Mouse (Mus musculus) gonadal fat pad, adult 2 months (tissue): Measurements from ENCODE around the gene Paf1. TPM values are rescaled to one million over a fixed set of nuclear protein-coding genes. Genes with fewer than 3 reads are reported as not detected.
"Not testable (repeated sequence)": the region's sequence is repeated elsewhere in the genome, so short reads cannot be mapped to it uniquely, and the experiment has no call there.

Experiments
- DNase-seq: peaks from one replicate; pipeline ENCODE4 v3.0.0-alpha.2; 2012; ENCODE audit warnings: low read depth
- polyA plus RNA-seq: library from polyadenylated mRNA; depleted of rRNA; stranded (reverse); fragments of >200 nt; gene quantifications from 2 replicates; pipeline ENCODE4 v1.2.3, GENCODE M21; 2012

Gene Paf1
- polyA plus RNA-seq, 1 experiment = 78.0 TPM

DNA sequence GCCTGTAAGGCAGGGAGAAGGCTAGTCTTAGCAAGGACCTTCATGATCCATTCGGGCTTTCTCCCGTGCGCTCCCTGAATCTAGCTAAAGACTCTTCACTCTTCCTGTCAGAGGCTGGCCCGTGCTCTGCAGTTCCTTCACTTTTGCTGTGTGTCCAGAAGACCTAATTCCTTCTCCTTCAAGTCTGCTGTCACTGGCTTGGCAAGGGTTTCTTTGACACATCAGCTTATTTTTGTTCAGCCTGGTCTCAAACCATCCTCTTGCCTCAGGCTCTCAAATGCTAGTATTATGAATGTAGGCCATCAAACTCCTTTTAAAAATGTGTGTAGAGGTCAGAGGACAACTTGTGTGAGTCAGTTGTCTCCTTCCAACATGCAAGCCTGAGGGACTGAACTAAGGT, 9.1 kb upstream of the Paf1 start:
- DNase-seq = no peak

- DNase-seq = no peak
Measured at GRCm38 (mm10) chr7:28384162-28384561, 8.6 kb upstream of the Paf1 start.

- no peak for DNase-seq
Measured at GRCm38 (mm10) chr7:28385196-28385595, 7.6 kb upstream of the Paf1 start.

GRCm38 (mm10) chr7:28386007-28386406, 6.7 kb upstream of the Paf1 start:
- no peak for DNase-seq

DNA sequence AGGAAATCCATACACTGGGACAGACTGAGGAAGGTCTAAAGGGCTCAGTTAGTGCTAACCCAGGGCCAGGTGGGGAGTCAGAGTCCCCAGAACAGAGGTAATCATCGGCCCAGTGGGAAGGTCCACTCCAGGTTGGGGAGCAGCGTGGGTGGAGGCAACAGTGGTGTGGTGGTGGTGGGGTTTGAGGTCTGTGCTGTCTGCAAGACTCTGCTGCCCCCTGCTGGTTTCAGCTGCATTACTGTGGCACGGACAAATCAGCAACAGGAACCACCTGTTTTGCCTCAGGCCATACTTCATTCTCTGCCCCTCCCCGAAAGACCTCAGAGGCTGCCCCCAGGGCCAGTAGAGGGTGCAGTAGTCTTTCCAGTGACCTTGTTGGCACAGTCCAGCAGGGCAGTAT, 6.3 kb upstream of the Paf1 start:
- DNase-seq = no peak

- not testable (repeated sequence) for DNase-seq
Measured at GRCm38 (mm10) chr7:28386877-28387276, 5.9 kb upstream of the Paf1 start.

- DNase-seq = not testable (repeated sequence)
Measured at GRCm38 (mm10) chr7:28387384-28387783, 5.4 kb upstream of the Paf1 start.

GRCm38 (mm10) chr7:28390331-28390730, 2.4 kb upstream of the Paf1 start:
- no peak for DNase-seq

- DNase-seq = no peak
Measured at GRCm38 (mm10) chr7:28393272-28393951, 661 bp downstream of the Paf1 start.

- no peak for DNase-seq
Measured at GRCm38 (mm10) chr7:28395425-28395824, 2.7 kb downstream of the Paf1 start.

- no peak for DNase-seq
Measured at GRCm38 (mm10) chr7:28398000-28398399, 5.2 kb downstream of the Paf1 start.

- no peak for DNase-seq
Measured at GRCm38 (mm10) chr7:28398696-28399340, 6.1 kb downstream of the Paf1 start.

GRCm38 (mm10) chr7:28401030-28401429, 8.3 kb downstream of the Paf1 start:
- DNase-seq = no peak

DNA sequence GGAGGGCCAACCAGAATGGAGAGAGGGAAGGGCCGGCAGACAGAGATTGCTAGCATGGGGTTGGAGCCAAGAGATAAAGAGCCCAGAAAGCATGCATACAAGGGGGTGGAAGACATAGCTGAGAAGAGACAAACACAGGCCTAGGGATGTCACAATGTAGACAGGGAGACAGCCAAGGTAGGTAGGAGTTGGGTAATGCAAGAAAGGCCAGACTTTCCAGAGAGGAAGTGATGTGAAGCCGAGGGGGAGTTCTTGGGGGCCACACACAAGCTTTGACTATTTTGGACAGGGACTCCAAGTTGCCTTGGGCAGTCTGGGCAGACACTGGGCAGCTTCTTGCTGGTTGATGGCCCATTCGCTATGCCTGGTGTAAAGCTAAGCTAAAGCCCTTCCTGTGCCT, 9.2 kb downstream of the Paf1 start:
- DNase-seq = peak; percentile 52

- peak; percentile 75 for DNase-seq
Measured at GRCm38 (mm10) chr7:28410841-28411475, 18.2 kb downstream of the Paf1 start.

DNA sequence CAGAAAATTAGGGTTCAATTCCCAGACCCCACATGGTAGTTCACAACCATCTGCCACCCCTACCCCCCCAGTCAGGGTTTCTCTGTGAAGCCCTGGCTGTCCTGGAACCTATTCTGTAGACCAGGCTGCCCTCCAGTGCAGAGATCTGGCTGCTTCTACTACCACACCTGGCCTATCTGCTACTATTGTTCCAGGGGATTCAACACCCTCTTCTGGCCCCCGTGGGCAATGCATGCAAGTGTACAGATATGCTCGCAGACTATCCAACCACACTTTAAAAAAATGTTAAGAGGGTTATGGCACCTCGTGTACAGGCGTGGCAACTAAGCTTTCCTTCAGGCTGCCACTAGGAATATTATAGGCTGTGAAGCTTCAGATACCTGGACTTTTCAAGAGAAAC, 20.1 kb downstream of the Paf1 start:
- DNase-seq = no peak

- no peak for DNase-seq
Measured at GRCm38 (mm10) chr7:28417368-28417767, 24.6 kb downstream of the Paf1 start.

- DNase-seq = no peak
Measured at GRCm38 (mm10) chr7:28418096-28418670, 25.4 kb downstream of the Paf1 start.

- DNase-seq = no peak
Measured at GRCm38 (mm10) chr7:28419416-28419815, 26.7 kb downstream of the Paf1 start.

DNA sequence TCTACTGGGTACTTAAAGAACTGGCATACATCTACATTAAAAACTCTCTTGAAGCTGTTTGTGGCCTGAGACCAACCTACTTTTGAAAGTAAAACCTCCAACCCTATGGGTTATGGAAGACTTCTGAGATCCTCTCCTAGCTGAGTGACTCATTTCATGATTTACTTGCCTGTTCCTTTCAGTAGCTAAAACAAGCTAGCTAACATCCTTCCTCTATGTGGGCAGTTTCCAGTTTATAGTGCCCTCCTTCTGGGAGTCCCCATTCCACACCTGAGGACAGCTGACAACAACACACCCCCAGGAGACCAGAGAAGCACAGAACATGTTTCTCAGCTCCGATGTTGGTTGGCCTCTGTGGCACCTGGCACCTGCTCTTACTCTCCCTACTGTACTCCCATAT, 30.3 kb downstream of the Paf1 start:
- DNase-seq = no peak

- DNase-seq = no peak
Measured at GRCm38 (mm10) chr7:28427738-28428137, 35.0 kb downstream of the Paf1 start.

- DNase-seq = no peak
Measured at GRCm38 (mm10) chr7:28430512-28430911, 37.8 kb downstream of the Paf1 start.

DNA sequence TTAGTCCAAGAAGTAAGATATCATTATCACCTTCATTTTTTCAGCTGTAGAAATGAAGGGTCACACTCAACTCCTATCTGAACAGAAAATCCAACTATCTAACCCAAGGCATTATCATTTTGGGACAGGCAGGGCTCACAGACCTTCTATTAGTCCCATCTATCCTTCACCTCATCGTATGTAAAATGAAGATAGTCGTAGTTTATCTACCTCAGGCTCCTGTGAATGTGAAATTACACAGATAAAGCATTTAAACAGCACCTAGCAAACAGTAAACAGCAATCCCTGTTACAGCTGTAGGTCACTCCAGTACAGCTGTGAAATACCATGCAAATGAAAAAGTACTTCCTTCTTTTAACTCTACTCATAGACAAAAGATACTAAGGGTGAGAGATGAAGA, 39.5 kb downstream of the Paf1 start:
- DNase-seq = no peak
